Mouse (Mus musculus) intestine, embryonic 16.5 days (tissue): ENCODE results near the gene Nf1. TPM values are rescaled to one million over a fixed set of nuclear protein-coding genes. Genes with fewer than 3 reads are reported as not detected.

Experiments
- ATAC-seq: fragments of 200-750 bp; cut with Nextera tagmentation; 2 replicates; pipeline ENCODE4 v1.8.0; 2017; ENCODE audit warnings: moderate TSS enrichment, moderate library complexity
- H3K27ac ChIP-seq: fragments of 300-500 bp; sonication (generic); 2 replicates; pipeline ENCODE4 v1.5.1; 2014; ENCODE audit warnings: mild to moderate bottlenecking, low read length
- H3K27me3 ChIP-seq: fragments of 300-500 bp; sonication (generic); replicated peaks from 2 replicates; pipeline ENCODE4 v1.6.1; 2014; ENCODE audit warnings: low read length, control low read depth, mixed read lengths; ENCODE audit not compliant: control insufficient read depth, insufficient read depth
- H3K36me3 ChIP-seq: fragments of 300-500 bp; sonication (generic); 2 replicates; pipeline ENCODE4 v1.6.1; 2014; ENCODE audit warnings: low read length, control low read depth; ENCODE audit not compliant: control insufficient read depth, insufficient read depth
- H3K4me1 ChIP-seq: fragments of 300-500 bp; sonication (generic); 2 replicates; pipeline ENCODE4 v1.6.1; 2014; ENCODE audit warnings: low read length, control low read depth, mixed read lengths; ENCODE audit not compliant: control insufficient read depth, insufficient read depth
- H3K4me2 ChIP-seq: fragments of 300-500 bp; sonication (generic); 2 replicates; pipeline ENCODE4 v1.6.1; 2014; ENCODE audit warnings: low read depth, low read length, control low read depth
- H3K4me3 ChIP-seq: fragments of 300-500 bp; sonication (generic); 2 replicates; pipeline ENCODE4 v1.5.1; 2014; ENCODE audit warnings: mild to moderate bottlenecking, low read length
- H3K9ac ChIP-seq: fragments of 300-500 bp; sonication (generic); 2 replicates; pipeline ENCODE4 v1.6.1; 2014; ENCODE audit warnings: low read depth, low read length
- H3K9me3 ChIP-seq: fragments of 300-500 bp; sonication (generic); 2 replicates; pipeline ENCODE4 v1.6.1; 2016; ENCODE audit warnings: low read length, control low read depth; ENCODE audit not compliant: control insufficient read depth
- WGBS: fragments of 180-500 bp; shearing (Covaris S2); extraction: QIAGEN DNeasy Blood & Tissue Kit; methylation state at CpG from one replicate; pipeline ENCODE4 v1.1.7; 2014; 5-methylcytosine and 5-hydroxymethylcytosine counted together
- polyA plus RNA-seq: library from polyadenylated mRNA; unstranded; fragments of >200 nt; fragmentation: Nextera tagmentation; extraction: Ambion mirVana; gene quantifications from 2 replicates; pipeline ENCODE4 v1.2.1, GENCODE M21; 2015

The Nf1 gene
- polyA plus RNA-seq, 1 experiment from 2014 or later, result 3.0 TPM

- no peak overlapping the region for H3K4me2 ChIP-seq
- ATAC-seq, result no peak
- H3K4me1 ChIP-seq, result 0 out of 2 replicates have a peak, but pooled peaks cover 3% of the 10 kb centered on the region
- 86% methylated on average over 4 of the region's 4 CpGs for WGBS
- no peaks in the 10 kb centered on the region for H3K9me3 ChIP-seq
- H3K27ac ChIP-seq, result no peak overlapping the region
- no peaks in the 10 kb centered on the region for H3K27me3 ChIP-seq
- no peaks in the 10 kb centered on the region for H3K36me3 ChIP-seq
- no peak overlapping the region for H3K4me3 ChIP-seq
- no peak overlapping the region for H3K9ac ChIP-seq
Measured at GRCm38 (mm10) chr11:79535554-79535953, 196.1 kb downstream of the Nf1 start.

GRCm38 (mm10) chr11:79536293-79536692 lies 196.8 kb downstream of the Nf1 start:
- H3K4me2 ChIP-seq, result no peak overlapping the region
- 92% methylated on average over 3 of the region's 3 CpGs for WGBS

GRCm38 (mm10) chr11:79552622-79553021 lies 213.1 kb downstream of the Nf1 start:
- no peak for ATAC-seq

More at GRCm38 (mm10) chr11:79536293-79536692, 196.8 kb downstream of the Nf1 start:
- Histone ChIP-seq H3K27me3 (no peaks in the 10 kb centered on the region), H3K27ac (no peak overlapping the region), H3K9ac (no peak overlapping the region), H3K4me3 (no peak overlapping the region), H3K9me3 (no peaks in the 10 kb centered on the region), H3K36me3 (no peaks in the 10 kb centered on the region), H3K4me1 (0 out of 2 replicates have a peak, but pooled peaks cover 3% of the 10 kb centered on the region)
- no peak for ATAC-seq

GRCm38 (mm10) chr11:79560536-79560935 lies 221.0 kb downstream of the Nf1 start:
- Histone ChIP-seq H3K4me3 (no peak overlapping the region), H3K27ac (no peak overlapping the region), H3K9ac (no peak overlapping the region), H3K9me3 (no peaks in the 10 kb centered on the region), H3K36me3 (peaks cover 6% of the 10 kb centered on the region; the same call in 1 of the 2 replicates), H3K27me3 (no peaks in the 10 kb centered on the region), H3K4me2 (no peak overlapping the region), H3K4me1 (no peaks in the 10 kb centered on the region)
- WGBS, result 88% methylated on average over 4 of the region's 4 CpGs
- no peak for ATAC-seq

More at GRCm38 (mm10) chr11:79552622-79553021, 213.1 kb downstream of the Nf1 start:
- no peaks in the 10 kb centered on the region for H3K27me3 ChIP-seq
- no peaks in the 10 kb centered on the region for H3K9me3 ChIP-seq
- H3K4me3 ChIP-seq, result no peak overlapping the region
- H3K27ac ChIP-seq, result no peak overlapping the region
- WGBS, result 62% methylated on average over 1 of the region's 1 CpGs
- no peak overlapping the region for H3K4me2 ChIP-seq
- H3K9ac ChIP-seq, result no peak overlapping the region
- H3K36me3 ChIP-seq, result peaks cover 4% of the 10 kb centered on the region; the same call in 1 of the 2 replicates
- no peaks in the 10 kb centered on the region for H3K4me1 ChIP-seq

GRCm38 (mm10) chr11:79563493-79563892 lies 224.0 kb downstream of the Nf1 start:
- Histone ChIP-seq H3K4me3 (no peak overlapping the region), H3K36me3 (peaks cover 10% of the 10 kb centered on the region), H3K9ac (no peak overlapping the region), H3K27me3 (no peaks in the 10 kb centered on the region), H3K4me1 (no peaks in the 10 kb centered on the region), H3K9me3 (no peaks in the 10 kb centered on the region), H3K27ac (no peak overlapping the region), H3K4me2 (no peak overlapping the region)
- 88% methylated on average over 7 of the region's 7 CpGs for WGBS
- no peak for ATAC-seq

GRCm38 (mm10) chr11:79566947-79567346 lies 227.5 kb downstream of the Nf1 start:
- no peak overlapping the region for H3K4me2 ChIP-seq
- no peak for ATAC-seq
- H3K36me3 ChIP-seq, result peaks cover 13% of the 10 kb centered on the region
- no peak overlapping the region for H3K27ac ChIP-seq
- no peak overlapping the region for H3K9ac ChIP-seq
- 53% methylated on average over 1 of the region's 1 CpGs for WGBS
- no peaks in the 10 kb centered on the region for H3K4me1 ChIP-seq
- no peaks in the 10 kb centered on the region for H3K9me3 ChIP-seq
- no peak overlapping the region for H3K4me3 ChIP-seq
- no peaks in the 10 kb centered on the region for H3K27me3 ChIP-seq

GRCm38 (mm10) chr11:79568197-79568911 lies 228.9 kb downstream of the Nf1 start:
- no peaks in the 10 kb centered on the region for H3K27me3 ChIP-seq
- H3K9me3 ChIP-seq, result no peaks in the 10 kb centered on the region
- no peak overlapping the region for H3K4me3 ChIP-seq
- ATAC-seq, result no peak
- H3K4me1 ChIP-seq, result no peaks in the 10 kb centered on the region
- 76% methylated on average over 11 of the region's 11 CpGs for WGBS
- H3K9ac ChIP-seq, result no peak overlapping the region
- H3K4me2 ChIP-seq, result no peak overlapping the region
- no peak overlapping the region for H3K27ac ChIP-seq
- peaks cover 13% of the 10 kb centered on the region for H3K36me3 ChIP-seq

GRCm38 (mm10) chr11:79570319-79570718 lies 230.8 kb downstream of the Nf1 start:
- H3K4me1 ChIP-seq, result no peaks in the 10 kb centered on the region
- ATAC-seq, result no peak
- H3K27me3 ChIP-seq, result no peaks in the 10 kb centered on the region
- no peak overlapping the region for H3K27ac ChIP-seq
- no peak overlapping the region for H3K4me3 ChIP-seq
- H3K9me3 ChIP-seq, result no peaks in the 10 kb centered on the region
- H3K9ac ChIP-seq, result no peak overlapping the region
- 90% methylated on average over 2 of the region's 2 CpGs for WGBS
- H3K4me2 ChIP-seq, result no peak overlapping the region
- H3K36me3 ChIP-seq, result peaks cover 12% of the 10 kb centered on the region

GRCm38 (mm10) chr11:79573836-79574235 lies 234.3 kb downstream of the Nf1 start:
- Histone ChIP-seq H3K9me3 (no peaks in the 10 kb centered on the region), H3K4me1 (no peaks in the 10 kb centered on the region), H3K27me3 (no peaks in the 10 kb centered on the region), H3K4me2 (no peak overlapping the region), H3K4me3 (no peak overlapping the region), H3K27ac (no peak overlapping the region), H3K9ac (no peak overlapping the region), H3K36me3 (peaks cover 4% of the 10 kb centered on the region; the same call in 1 of the 2 replicates)
- 80% methylated on average over 3 of the region's 3 CpGs for WGBS
- no peak for ATAC-seq
